Comparison of ENCODE assay signal across 13 mouse cellular contexts in genomic region chr1:182113587-182114500, GRCm38 (mm10). TPM values are rescaled to one million over a fixed set of nuclear protein-coding genes. Genes with fewer than 3 reads are reported as not detected.
DNase-seq lines count a peak whose midpoint lies in the region; ATAC-seq lines count a peak whose summit lies in the region.
"Had no signal": no experiment of that assay in that cellular context is flagged by ENCODE, and none has a peak within 500 bp of the region (broad histone marks: within the 10 kb centered on the region; RNA-seq: fewer than 3 reads in every experiment).

No protein-coding gene starts in this region.

- no peaks in the 10 kb centered on the region for H3K36me3 ChIP-seq in kidney, embryonic 16.5 days (ENCODE audit: insufficient read depth, low read length)
- H3K36me3 ChIP-seq in hindbrain, embryonic 13.5 days = no peaks in the 10 kb centered on the region
- H3K36me3 ChIP-seq: limb, embryonic 12.5 days had no signal

- H3K27me3 ChIP-seq in kidney, embryonic 16.5 days (ENCODE audit: insufficient read depth, low read length) = no peaks in the 10 kb centered on the region
- H3K27me3 ChIP-seq in hindbrain, embryonic 13.5 days = 0 out of 2 replicates have a peak, but pooled peaks cover 2% of the 10 kb centered on the region

- peaks cover 13% of the 10 kb centered on the region for H3K4me1 ChIP-seq in kidney, embryonic 16.5 days (ENCODE audit: insufficient read depth, low read length)
- peaks cover 36% of the 10 kb centered on the region for H3K4me1 ChIP-seq in hindbrain, embryonic 13.5 days (replicated peaks)

- H3K27ac ChIP-seq in kidney, embryonic 16.5 days (ENCODE audit: low read length) = no peak overlapping the region
- no peak overlapping the region for H3K27ac ChIP-seq in hindbrain, embryonic 13.5 days
- H3K27ac ChIP-seq: limb, embryonic 12.5 days had no signal

- WGBS in kidney, embryonic 16.5 days = 25% methylated on average over 19 of the region's 19 CpGs
- 18% methylated on average over 19 of the region's 19 CpGs for WGBS in hindbrain, embryonic 13.5 days

- H3K4me3 ChIP-seq in kidney, embryonic 16.5 days (ENCODE audit: low read length) = no peak overlapping the region
- H3K4me3 ChIP-seq in hindbrain, embryonic 13.5 days = no peak overlapping the region
- H3K4me3 ChIP-seq: limb, embryonic 12.5 days had no signal

- H3K9ac ChIP-seq in kidney, embryonic 16.5 days (replicated peaks; ENCODE audit: low read length) = no peak overlapping the region
- no peak overlapping the region for H3K9ac ChIP-seq in hindbrain, embryonic 13.5 days
- H3K9ac ChIP-seq: limb, embryonic 12.5 days had no signal

- intact Hi-C loops in heart, postnatal 10 days (cut with DNase I) = loop anchor here (2.0 to 10.0 kb wide), 2 partner anchors 93 to 189 kb away; no protein-coding TSS in a partner anchor

- DNase-seq in kidney, postnatal 36 days = no peak
- DNase-seq in MN1 (ENCODE audit: low spot score) = peak; percentile 42
- DNase-seq in embryo, embryonic 11 days = peak; percentile 72
- DNase-seq in urinary bladder, postnatal 25 days (ENCODE audit: low spot score) = no peak
- DNase-seq in heart, postnatal 10 days = no peak

- H3K4me2 ChIP-seq in kidney, embryonic 16.5 days (replicated peaks; ENCODE audit: low read depth, low read length) = no peak overlapping the region
- H3K4me2 ChIP-seq in hindbrain, embryonic 13.5 days = peak overlapping the region; percentile 15; the same call in 1 of the 2 replicates
- H3K4me2 ChIP-seq: limb, embryonic 12.5 days had no signal

- H3K9me3 ChIP-seq in kidney, embryonic 16.5 days (ENCODE audit: low read length) = no peaks in the 10 kb centered on the region
- no peaks in the 10 kb centered on the region for H3K9me3 ChIP-seq in hindbrain, embryonic 13.5 days
- H3K9me3 ChIP-seq: limb, embryonic 12.5 days had no signal

- ATAC-seq in kidney, embryonic 16.5 days (ENCODE audit: low FRiP score, low TSS enrichment) = peak; percentile 47; the same call in 1 of the 2 replicates
- 0 out of 2 replicates have a peak, but pooled peaks have one; percentile 15 for ATAC-seq in hindbrain, embryonic 13.5 days (ENCODE audit: low FRiP score)
- ATAC-seq: lung, postnatal 0 days had no signal

RNA-seq across cellular contexts. Expression of gene Srp9, which starts 10.7 kb away (rescaled TPM):
- 131 and 132 TPM in 2 replicates for polyA plus RNA-seq in kidney, embryonic 16.5 days (2015; fragmentation: Nextera tagmentation; extraction: Ambion mirVana)
- polyA plus RNA-seq in hindbrain, embryonic 13.5 days (2015; fragmentation: Nextera tagmentation; extraction: Ambion mirVana) = 140 and 146 TPM in 2 replicates
- 10 to 100 TPM; 48.1 to 49.0 TPM for total RNA-seq in heart, postnatal 10 days (2021)

RNA-seq across cellular contexts. Expression of gene Vmn1r1, which starts 50.4 kb away (rescaled TPM):
- not detected in 2 replicates for polyA plus RNA-seq in kidney, embryonic 16.5 days (2015; fragmentation: Nextera tagmentation; extraction: Ambion mirVana)
- polyA plus RNA-seq in hindbrain, embryonic 13.5 days (2015; fragmentation: Nextera tagmentation; extraction: Ambion mirVana) = not detected in 2 replicates
- total RNA-seq in heart, postnatal 10 days (2021) = not detected
- total RNA-seq: gastrocnemius, adult 18-20 months had no signal
- polyA plus RNA-seq: cortical plate, adult 2 months; heart, embryonic 16.5 days; limb, embryonic 12.5 days; lung, postnatal 0 days; stomach, embryonic 14.5 days had no signal

Comparison
In these comparisons a context has a peak if more than half of its experiments do, and no peak if none do; other contexts are left out.
1. DNase-seq: peak in MN1 (single experiment) and embryo, embryonic 11 days (single experiment); none in kidney, postnatal 36 days (0 of 2), urinary bladder, postnatal 25 days (single experiment) and heart, postnatal 10 days (0 of 2).